Mouse (Mus musculus) G1E-ER4 (cell line): ENCODE measurements around the gene Ncoa6. TPM values are rescaled to one million over a fixed set of nuclear protein-coding genes. Genes with fewer than 3 reads are reported as not detected.

ENCODE experiments used
- GATA1 ChIP-seq: IDR thresholded peaks from one replicate; pipeline ENCODE4 v1.8.0; 2012; ENCODE audit warnings: low read length, inconsistent platforms
- polyA plus RNA-seq: library from polyadenylated mRNA; stranded (reverse); fragments of >175 nt; gene quantifications from 2 replicates; pipeline ENCODE4 v1.2.3, GENCODE M21; 2012

Gene Ncoa6
- polyA plus RNA-seq, 1 experiment: 70.2 TPM

- no peak for TF ChIP-seq GATA1
These were observed 6.8 kb downstream of the Ncoa6 start for GRCm38 (mm10) chr2:155466861-155467260.

GRCm38 (mm10) chr2:155453591-155453990, 20.1 kb downstream of the Ncoa6 start:
- TF ChIP-seq GATA1: no peak

- no peak for TF ChIP-seq GATA1
These were observed 22.4 kb downstream of the Ncoa6 start for GRCm38 (mm10) chr2:155451256-155451655.

- TF ChIP-seq GATA1: no peak
These were observed 30.2 kb downstream of the Ncoa6 start for GRCm38 (mm10) chr2:155443446-155443845.

- no peak for TF ChIP-seq GATA1
These were observed 30.8 kb downstream of the Ncoa6 start for GRCm38 (mm10) chr2:155442916-155443315.

GRCm38 (mm10) chr2:155436445-155436844, 37.2 kb downstream of the Ncoa6 start:
- no peak for TF ChIP-seq GATA1

GRCm38 (mm10) chr2:155420911-155421310, 52.8 kb downstream of the Ncoa6 start:
- no peak for TF ChIP-seq GATA1

- no peak for TF ChIP-seq GATA1
These were observed 69.1 kb downstream of the Ncoa6 start for GRCm38 (mm10) chr2:155404635-155405034.

- no peak for TF ChIP-seq GATA1
These were observed 71.8 kb downstream of the Ncoa6 start for GRCm38 (mm10) chr2:155401926-155402325.

- TF ChIP-seq GATA1: no peak
These were observed 73.4 kb downstream of the Ncoa6 start for GRCm38 (mm10) chr2:155400276-155400675.

GRCm38 (mm10) chr2:155394586-155394985, 79.1 kb downstream of the Ncoa6 start:
- no peak for TF ChIP-seq GATA1

GRCm38 (mm10) chr2:155388573-155388972, 85.1 kb downstream of the Ncoa6 start:
- no peak for TF ChIP-seq GATA1

GRCm38 (mm10) chr2:155387052-155387451, 86.6 kb downstream of the Ncoa6 start:
- no peak for TF ChIP-seq GATA1

GRCm38 (mm10) chr2:155386534-155386899, 87.2 kb downstream of the Ncoa6 start:
- no peak for TF ChIP-seq GATA1

GRCm38 (mm10) chr2:155385731-155386533, 87.8 kb downstream of the Ncoa6 start:
- TF ChIP-seq GATA1: no peak

GRCm38 (mm10) chr2:155385090-155385489, 88.6 kb downstream of the Ncoa6 start:
- TF ChIP-seq GATA1: no peak

GRCm38 (mm10) chr2:155382791-155383438, 90.8 kb downstream of the Ncoa6 start:
- TF ChIP-seq GATA1: no peak
